Mouse (Mus musculus): ENCODE results near the gene Zfp217.
"Not testable (repeated sequence)": the region's sequence is repeated elsewhere in the genome, so short reads cannot be mapped to it uniquely, and the experiment has no call there.

Gene Zfp217

DNA sequence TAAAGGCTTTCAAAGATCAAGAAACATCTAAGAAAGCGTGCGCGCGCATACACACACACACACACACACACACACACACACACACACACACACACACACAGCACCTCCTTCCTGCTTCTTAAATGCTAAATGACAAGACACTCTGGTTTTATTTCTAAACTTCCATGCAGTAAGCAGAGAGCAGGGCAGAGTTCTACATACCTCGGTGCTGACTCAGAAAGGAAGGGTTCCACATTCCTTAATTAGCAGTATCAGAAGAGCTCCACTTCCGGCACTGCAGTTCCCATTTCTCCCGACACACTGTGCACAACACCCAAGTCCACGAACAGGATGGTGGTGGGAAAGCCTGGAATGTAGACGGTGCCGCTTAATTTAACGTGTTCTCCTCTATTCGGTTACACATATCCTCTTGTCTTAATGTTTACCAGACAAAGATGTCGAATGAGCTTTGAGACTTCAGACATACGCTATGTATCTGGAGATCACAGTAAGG, at the start of gene Zfp217:
Gene Zfp217, minus strand, starts transcription at position 443 of the 493 bp plus-strand sequence.
- peak in 1 of 2 experiments; percentile 36 for DNase-seq (ENCODE audit: low spot score in 2 of 2)

DNA sequence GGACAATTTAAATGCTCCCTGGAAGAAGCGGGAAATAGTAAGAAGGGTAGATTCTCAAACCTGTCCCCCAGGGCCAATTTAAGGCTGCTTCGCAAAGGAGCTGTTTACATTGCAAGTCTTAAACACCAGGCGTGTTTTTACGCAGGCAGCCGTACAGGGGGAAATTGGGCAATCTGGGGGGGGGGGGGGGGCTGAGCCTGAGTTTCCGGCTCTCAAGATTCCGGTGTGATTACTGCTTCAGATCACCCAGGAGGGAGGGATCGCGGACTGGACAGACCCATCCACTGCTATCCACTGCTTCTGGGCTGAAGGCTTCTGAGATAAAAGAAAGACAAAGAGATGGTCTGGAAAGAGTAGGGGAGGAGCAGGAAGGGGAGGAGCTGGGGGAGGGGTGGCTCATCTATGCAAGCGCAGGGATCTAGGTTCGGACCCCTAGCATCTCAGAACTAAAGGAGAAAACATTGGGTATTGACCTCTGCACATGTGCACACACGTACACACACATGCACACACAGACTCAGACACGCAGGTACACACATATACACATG, 47.7 kb upstream of the Zfp217 start:
- no peak for DNase-seq (ENCODE audit: low spot score in 2 of 2)

DNA sequence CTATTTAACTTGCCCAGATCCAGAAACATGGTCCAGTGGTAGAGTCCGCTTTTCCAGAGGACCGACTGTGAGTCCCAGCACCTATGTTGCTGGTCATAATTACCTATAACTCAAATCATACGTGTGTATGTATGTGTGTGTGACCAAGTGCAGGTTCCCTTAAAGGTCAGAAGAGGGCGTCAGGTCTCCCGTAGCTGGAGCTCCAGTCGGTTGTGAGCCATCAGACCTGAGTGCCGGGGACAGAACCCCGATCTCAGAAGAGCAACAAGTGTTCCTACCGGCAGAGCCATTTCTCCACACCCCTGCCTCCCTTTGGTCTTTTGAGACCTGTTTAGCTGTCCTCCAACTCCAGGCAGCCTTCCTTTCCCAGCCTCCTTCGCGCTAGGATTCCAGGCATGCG, 46.9 kb upstream of the Zfp217 start:
- no peak for DNase-seq (ENCODE audit: low spot score in 2 of 2)

DNA sequence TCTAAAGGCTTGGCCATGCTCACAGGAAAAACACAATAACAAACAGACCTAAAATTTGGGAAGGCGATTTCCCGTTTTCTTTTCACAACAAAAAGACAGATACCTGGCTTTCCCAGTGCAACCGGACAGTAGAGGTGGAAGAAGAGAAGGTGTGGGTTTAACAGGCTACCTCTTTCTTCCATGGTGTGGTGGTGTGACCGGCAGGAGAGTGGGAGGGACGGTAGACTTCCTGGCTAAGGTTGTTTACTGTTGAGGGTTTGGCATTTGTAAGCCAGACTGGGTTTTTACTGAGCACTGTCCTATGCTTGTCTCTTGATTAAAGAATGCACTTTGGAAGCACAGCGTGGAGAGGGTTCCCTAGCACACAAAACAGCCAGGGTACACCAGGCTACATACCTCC, 45.9 kb upstream of the Zfp217 start:
- DNase-seq (ENCODE audit: low spot score in 2 of 2), result no peak

DNA sequence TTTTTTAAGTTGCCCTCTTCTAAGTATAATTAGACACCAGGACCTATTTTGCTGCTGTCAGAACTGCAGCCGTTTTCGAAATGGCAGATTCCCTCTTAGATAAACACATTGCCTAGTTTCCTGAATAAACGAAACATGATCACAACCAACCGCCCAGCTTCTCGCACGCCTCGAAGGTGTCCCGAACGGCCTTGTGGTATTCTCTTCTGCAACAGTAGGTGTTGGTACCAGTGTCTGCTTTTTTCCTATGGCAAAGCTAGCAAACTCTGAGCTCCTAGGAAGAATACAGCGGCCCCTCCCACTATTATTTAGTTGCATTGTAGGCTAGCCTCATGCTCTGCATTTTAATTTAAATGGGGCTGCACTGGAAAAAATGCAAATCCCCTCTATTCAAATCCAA, 45.3 kb upstream of the Zfp217 start:
- DNase-seq (ENCODE audit: low spot score in 2 of 2), result no peak

DNA sequence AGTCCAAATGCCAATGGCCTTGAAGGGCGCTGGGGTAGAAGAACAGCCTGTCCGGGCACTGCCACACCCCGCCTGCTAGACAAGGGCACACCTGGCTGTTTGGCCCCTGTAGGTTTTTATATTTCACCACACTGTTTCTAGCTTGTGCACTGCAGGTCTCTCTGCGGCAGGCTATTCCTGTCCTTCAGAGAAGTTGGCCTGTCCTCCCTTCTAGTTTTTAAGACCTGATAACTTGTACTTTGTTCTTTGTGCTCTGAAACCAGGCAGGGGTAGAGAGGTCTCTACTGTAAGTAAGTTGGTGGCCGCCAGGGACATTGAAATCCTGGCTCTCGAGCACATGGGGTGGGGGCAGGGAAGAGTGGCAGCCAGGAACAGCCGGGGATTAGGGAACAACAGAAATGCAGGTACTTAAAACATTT, 44.8 kb upstream of the Zfp217 start:
- no peak for DNase-seq (ENCODE audit: low spot score in 2 of 2)

DNA sequence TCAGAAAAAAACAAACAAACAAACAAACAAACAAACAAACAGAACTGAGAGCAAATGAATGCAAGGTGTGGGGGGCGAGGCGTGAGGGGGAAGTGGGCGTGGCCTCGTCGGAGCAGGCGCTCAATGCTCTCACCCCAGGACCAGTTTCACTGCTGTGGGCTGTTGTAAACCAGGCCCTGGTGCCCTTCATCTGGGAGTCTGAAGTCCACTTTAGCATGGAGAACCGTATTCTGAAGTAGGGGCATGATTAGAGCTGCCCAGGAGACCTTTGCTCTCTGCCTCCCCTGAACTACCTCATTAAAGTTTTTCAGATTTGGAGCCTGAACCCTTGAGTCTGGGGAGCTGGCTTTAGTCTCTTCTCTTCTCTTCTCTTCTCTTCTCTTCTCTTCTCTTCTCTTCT, 40.8 kb upstream of the Zfp217 start:
- DNase-seq (ENCODE audit: low spot score in 2 of 2), result no peak

DNA sequence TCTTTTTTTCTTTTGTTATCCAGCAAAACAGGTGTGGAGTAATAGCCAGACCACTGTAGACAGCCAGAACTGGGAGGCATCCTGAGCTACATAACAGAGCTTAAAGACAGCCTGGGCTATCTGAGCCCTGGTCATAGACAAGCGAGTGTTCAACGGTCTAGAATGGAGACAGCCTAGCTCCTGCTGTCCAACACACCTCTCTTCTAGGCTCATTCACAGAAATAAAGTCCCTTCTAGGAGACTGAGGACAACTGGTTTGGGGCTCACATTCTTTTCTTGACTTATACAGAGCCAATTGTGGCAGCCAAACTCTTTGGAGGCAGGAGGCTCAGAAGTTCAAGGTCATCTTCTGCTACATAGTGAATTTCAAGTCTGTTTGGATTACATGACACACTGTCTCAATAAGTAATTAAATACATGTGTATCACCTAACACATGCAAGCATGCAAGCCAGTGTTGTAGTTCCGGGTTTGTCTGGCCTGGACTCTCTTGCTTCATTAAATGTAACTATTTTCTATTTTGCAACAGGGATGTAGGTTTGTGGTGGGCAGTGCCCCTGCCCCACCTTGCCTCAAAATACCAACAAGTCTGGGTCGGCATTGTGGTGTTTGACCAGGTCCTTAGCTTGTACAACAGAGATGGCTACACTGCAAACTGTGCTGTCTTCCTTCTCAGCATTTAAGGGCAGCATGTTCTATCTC, 37.4 kb upstream of the Zfp217 start:
- no peak for DNase-seq (ENCODE audit: low spot score in 2 of 2)

DNA sequence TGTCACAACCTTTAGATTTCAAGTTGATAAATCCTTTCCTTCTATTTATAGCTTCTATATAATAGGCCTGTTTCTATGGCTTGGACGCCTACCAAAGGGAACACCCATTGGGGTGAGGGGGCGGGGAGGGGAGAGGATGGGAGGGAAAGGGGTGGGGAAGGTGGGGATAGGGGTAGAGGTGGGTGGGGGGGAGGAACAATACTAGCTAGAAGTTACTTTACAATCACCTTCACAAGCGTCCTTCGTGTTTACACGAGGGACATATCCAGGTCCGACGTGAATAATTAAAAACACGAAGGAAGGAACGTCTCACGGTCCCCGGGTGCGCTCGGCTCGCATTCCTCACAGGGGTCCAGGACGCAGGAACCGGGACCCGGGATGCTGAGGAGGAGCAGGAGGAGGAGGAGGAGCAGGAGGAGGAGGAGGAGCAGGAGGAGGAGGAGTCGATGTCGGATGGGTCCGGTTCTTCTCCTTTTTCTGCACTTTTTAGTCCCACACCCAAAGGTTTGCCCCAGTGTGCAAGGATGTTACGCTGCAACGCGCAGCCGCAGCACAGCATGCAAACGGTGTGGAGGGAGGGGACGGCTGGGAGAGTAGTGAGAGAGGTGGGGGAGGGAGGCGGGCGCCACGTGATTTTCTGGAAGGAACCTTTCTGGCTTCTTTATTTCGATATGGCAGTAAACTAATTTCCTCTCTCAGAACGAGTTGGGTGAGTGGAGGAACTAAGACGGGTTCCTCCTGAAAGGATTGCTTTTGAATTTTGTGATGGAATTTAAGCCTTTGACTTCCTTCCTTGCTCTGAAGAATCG, 36.5 kb upstream of the Zfp217 start:
- peak; percentile 53 to 76 for DNase-seq (ENCODE audit: low spot score in 2 of 2)

DNA sequence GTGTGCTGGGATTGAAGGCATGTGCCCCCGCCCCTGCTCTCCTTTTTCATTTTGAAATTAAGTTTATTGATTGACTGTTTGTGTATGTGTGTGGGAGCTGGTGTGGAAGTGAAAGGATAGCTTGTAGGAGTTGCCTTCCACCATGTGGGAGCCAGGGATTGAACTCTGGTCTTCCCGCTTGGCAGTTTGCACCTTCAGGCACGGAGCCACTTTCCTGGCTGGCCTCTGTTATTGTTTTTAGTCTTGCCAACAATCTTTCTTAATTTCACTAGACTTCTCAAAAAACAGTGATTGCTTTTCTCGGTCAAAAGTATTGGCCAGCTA, 35.9 kb upstream of the Zfp217 start:
- DNase-seq (ENCODE audit: low spot score in 2 of 2), result no peak

DNA sequence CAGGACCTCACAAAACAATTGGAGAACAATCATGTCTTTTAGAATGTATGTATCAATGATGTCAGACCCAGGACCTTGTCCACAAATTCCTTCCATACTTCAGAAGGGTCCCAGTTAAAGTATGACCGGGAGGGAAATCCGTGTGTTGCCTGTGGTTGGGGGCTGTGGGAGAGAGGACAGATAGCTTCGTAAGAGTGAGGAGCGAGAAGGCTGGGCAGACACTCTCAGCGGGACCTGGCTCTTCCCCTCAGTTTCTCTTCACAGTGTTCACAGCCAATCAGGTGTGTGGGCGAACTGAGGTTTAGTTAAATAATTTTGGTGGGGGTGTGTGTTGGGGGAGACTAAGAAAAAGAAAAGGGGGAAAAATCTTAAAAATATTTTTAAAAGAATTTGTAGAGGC, 34.0 kb upstream of the Zfp217 start:
- DNase-seq (ENCODE audit: low spot score in 2 of 2), result no peak

DNA sequence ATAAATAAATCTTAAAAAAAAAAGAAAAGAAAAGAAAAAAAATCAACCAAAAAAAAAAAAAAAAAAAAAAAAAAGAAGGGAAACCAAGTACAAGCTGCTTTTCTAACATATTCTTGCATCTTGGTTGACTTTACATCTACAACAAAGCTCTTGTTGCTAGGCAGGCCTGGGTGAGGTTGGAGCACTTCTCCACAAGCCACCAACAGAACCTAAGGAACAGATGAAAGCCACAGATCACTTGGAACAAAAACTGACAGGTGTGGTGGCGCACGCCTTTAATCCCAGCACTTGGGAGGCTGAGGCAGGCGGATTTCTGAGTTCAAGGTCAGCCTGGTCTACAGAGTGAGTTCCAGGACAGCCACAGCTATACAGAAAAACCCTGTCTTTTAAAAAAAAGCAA, 32.9 kb upstream of the Zfp217 start:
- not testable (repeated sequence) for DNase-seq (ENCODE audit: low spot score in 2 of 2)

DNA sequence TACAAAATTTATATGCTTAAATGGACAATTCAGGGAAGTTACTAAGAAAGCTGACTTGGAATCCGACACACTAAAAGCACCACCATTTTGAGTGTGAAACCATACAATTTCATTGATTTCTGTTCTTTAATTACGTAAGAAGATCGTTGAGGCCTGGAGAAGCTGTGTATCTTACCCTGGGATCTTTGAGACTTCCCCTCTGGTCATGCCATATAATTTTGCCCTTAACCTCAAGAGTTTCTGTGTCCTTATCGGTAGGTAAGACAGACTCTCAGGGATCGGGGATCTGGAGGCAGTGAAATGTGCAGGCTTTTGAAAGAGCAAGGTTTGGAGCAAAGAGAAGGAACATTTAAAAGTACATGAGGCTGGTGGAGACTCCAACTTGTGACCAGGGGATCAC, 31.4 kb upstream of the Zfp217 start:
- no peak for DNase-seq (ENCODE audit: low spot score in 2 of 2)

DNA sequence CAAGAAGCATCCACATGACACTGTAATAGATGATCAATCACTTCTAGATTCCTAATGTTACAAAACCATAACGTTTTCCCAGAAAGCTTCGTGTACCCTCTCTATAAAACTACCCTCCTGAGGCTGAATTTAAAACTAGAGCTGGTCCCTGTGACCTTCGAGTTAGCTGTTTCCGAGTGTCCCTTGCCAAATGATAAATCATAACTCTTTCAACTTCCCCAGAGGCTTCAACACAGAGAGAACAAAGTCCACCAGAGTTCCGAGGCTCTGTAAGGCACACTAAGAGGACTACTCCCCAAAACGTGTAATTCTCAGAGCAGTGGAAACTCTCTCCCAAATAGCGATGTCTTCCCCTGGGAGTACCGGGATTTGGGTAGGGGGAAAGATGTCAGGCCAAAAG, 29.4 kb upstream of the Zfp217 start:
- DNase-seq (ENCODE audit: low spot score in 2 of 2), result no peak

DNA sequence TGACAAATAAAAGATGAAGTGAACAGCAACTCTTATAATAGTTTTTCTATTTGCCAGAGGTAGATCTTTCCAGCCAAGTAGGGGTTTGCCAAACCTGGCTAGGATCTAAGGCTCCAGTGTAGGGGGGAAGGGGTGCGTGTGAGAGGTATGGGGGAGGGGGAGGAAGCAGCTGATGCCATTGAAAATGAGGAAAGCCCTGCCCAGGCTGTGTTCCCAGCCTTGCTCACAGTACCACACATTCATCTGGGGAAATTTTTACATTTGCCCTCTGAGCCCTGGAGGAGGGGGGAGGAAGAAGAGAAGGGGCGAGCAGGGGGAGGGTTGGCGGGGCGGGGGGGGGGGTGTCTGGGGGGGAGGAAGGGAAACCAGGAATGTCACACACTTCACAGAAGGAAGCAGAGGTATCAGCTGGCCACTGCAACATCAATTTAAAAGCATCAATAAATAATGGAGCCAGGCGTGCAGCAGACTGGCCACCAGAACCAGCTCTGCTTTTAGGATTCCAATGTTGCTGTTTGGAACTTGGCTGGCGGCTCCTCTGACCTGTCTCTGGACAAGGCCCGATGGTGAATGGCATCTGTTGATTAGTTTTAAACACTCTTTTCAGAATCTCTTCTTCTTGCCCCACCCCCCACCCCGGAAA, 28.5 kb upstream of the Zfp217 start:
- no peak for DNase-seq (ENCODE audit: low spot score in 2 of 2)

DNA sequence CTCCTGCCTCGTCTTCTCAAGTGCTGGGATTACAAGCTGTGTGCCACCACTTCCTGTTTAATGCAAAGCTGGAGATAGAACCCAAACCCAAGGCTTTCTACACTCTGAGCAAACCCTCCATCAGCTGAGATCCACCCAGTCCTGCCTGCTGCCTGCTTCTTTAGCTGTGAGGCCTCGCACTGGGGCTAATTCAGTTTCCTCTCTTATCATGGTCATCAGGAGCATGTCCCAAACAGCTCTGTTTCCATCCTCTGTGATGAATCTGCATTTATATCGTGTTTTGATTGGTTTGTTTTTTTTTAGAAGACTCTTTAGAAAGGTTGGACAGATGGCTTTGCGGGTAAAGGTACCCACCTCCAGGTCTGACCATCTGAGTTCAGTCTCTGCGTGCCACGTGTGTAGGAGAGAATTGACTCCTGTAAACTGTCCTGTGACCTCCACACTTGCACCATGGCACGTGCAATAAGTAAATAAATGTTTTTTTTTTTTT, 27.8 kb upstream of the Zfp217 start:
- no peak for DNase-seq (ENCODE audit: low spot score in 2 of 2)

DNA sequence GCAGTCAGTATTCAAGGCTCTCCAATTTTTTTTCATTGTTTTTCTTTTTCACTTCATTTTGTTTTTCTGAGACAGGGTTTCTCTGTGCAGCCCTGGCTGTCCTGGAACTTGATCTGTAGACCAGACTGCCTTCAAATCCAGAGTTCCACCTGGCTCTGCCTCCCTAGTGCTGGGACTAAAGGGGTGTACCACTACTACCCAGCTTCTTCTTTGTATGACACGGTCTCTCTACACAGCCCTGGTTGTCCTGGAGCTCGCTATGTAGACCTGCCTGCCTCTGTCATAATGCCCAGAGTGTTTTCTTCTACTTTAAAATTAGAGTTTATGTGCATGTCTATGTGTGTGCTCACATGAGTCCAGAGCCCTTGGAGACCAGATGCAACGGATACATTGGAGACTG, 27.3 kb upstream of the Zfp217 start:
- DNase-seq (ENCODE audit: low spot score in 2 of 2), result no peak

DNA sequence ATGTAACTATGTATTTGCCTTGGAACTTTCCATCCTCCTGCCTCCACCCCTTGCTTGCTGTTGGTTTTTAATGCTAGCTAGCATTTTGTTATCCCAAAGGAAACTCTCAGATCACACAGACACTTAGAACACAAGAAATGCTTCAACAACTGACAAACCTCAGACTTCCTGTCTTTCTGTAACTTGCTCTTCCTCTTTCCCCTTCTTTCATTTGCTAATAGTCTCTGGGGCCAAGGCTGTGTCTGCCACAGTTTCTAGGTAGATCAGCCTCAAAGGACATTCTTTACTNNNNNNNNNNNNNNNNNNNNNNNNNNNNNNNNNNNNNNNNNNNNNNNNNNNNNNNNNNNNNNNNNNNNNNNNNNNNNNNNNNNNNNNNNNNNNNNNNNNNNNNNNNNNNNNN, 21.2 kb upstream of the Zfp217 start:
- DNase-seq (ENCODE audit: low spot score in 2 of 2), result no peak

DNA sequence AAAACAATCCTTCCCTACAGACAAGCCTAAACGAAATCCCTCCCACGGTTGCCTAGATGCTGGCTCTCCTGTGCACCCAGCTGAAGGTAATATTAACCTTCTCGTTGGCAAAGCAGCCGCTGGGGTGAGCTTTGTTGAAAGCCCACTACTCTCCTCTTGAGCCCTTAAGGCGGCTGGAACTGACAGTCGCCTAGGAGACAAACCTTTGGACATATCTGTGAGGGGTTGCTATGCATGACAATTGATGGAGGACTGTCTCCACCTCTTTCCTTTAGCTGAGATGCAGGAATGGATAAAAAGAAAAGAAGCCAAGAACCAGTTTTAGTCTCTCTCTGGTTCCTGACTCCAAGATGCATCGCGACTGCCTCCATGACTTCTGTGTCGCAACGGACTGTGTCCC, 17.7 kb upstream of the Zfp217 start:
- no peak for DNase-seq (ENCODE audit: low spot score in 2 of 2)

DNA sequence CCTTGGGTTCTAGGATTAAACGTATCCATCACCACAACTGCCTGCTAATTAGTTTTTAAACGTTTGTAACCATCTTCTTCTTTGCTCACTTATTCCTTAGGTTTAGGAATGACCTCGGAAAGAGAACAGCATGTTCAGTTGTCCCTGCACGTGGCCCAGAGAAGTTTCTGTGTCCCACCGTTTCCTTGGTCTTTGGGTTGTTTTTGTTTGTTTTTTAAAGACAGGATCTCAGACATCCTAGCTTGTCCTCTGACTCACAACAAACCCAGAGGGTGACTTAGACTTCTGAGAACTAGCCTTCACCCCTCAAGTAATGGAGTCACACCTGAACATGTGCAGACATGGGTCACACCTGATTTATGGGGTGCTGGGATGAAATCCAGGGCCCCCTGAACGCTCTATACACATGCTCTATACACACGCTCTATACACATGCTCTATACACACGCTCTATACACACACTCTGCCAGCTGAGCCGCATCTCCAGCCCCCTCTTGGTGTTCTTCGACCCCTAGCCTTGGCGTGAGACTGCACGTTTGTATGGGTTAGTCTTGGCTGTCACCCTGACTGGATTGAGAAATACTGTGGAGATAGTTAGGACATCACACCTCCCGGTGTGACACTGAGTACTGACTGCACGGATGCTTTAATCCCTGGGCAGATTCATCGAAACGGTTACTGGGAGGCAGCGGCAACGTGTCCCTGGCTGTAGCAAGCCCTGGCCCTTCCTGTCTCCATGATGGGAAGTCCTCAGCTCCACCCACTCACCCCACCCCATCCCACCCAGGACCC, 16.0 kb upstream of the Zfp217 start:
- DNase-seq (ENCODE audit: low spot score in 2 of 2), result no peak

DNA sequence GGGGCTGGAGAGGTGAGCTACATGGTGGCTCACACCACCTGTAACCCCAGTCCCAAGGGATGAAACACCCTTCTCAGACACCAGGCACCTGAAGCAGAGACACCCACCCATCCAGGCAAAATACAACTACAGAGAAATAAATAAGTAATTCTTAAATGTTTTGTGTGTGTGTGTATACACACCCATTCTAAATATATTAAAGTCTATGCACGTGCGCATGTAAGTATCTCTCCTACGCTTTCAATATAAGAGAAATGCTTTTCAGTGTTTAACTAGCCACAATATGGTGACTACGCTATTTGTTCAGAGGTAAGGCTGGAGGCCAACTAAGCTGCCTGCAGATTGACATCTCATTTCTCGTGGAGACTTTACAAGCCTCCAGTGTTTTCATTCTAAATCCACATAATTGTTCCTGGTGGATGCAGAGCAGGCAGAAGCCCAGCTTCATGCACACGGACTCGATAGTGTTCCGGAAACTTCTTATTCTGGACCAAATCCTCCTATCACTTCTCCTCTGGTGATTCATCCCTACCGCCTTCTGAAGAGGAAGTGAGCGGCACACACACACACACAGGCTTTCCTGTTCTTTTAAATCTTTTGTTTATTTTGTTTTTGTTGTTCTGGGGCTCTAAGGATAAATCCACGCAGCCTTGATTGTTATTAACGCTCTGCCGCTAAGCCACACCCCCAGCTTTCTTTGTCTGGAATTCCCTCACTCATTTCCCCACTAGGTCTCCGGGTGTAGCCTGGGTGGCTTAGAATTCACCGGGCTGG, 12.1 kb upstream of the Zfp217 start:
- DNase-seq (ENCODE audit: low spot score in 2 of 2), result no peak
